Mouse (Mus musculus) olfactory bulb, adult 2 months (tissue): ENCODE results near the gene Gm3383. TPM values are rescaled to one million over a fixed set of nuclear protein-coding genes. Genes with fewer than 3 reads are reported as not detected.
"Not testable (repeated sequence)": the region's sequence is repeated elsewhere in the genome, so short reads cannot be mapped to it uniquely, and the experiment has no call there.

Experiments used
- H3K27ac ChIP-seq: fragments of 200-500 bp; 2 replicates; pipeline ENCODE4 v1.5.1; 2012; ENCODE audit warnings: low read depth, low read length; ENCODE audit not compliant: insufficient read depth
- H3K4me1 ChIP-seq: fragments of 200-500 bp; 2 replicates; pipeline ENCODE4 v1.6.1; 2012; ENCODE audit warnings: low read length; ENCODE audit not compliant: control insufficient read depth, insufficient read depth
- H3K4me3 ChIP-seq: fragments of 200-500 bp; 2 replicates; pipeline ENCODE4 v1.5.1; 2012; ENCODE audit warnings: mild to moderate bottlenecking, low read depth, low read length, moderate library complexity; ENCODE audit not compliant: insufficient read depth
- WGBS: fragments of 180-500 bp; shearing (Covaris S2); methylation state at CpG from one replicate; pipeline ENCODE4 v1.1.7; 2018; 5-methylcytosine and 5-hydroxymethylcytosine counted together
- polyA plus RNA-seq: library from polyadenylated mRNA; stranded (reverse); fragments of >200 nt; gene quantifications from 2 replicates; pipeline ENCODE4 v1.2.4, GENCODE M21; 2012; ENCODE audit warnings: low replicate concordance; ENCODE audit not compliant: missing spikeins, insufficient read depth, insufficient read length

Gm3383 gene
- polyA plus RNA-seq = not detected in 2 replicates

DNA sequence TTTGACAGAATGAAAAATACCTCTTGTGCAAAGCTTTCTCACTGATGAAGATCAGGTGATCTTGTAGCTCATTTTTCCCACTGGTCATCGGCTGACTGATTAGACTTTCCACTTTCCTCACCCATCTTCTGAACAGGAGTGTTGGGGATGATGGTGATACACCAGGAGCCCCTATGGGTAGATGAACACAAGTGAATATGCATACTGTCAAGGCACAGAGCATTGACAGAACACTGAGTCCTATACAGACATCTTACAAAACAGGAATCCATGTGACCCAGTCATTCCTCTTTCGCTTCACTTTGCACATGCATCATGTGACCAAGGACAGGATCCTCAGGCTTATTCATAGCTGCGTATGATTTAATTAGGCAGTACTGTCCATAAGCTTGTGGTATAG is at the start of gene Gm3383:
Gene Gm3383, minus strand, starts transcription at position 101 of the 400 bp plus-strand sequence.
- not testable (repeated sequence) for H3K4me3 ChIP-seq, H3K4me1 ChIP-seq, H3K27ac ChIP-seq
- WGBS = no CpG with 5 or more reads among the region's 3 CpGs

DNA sequence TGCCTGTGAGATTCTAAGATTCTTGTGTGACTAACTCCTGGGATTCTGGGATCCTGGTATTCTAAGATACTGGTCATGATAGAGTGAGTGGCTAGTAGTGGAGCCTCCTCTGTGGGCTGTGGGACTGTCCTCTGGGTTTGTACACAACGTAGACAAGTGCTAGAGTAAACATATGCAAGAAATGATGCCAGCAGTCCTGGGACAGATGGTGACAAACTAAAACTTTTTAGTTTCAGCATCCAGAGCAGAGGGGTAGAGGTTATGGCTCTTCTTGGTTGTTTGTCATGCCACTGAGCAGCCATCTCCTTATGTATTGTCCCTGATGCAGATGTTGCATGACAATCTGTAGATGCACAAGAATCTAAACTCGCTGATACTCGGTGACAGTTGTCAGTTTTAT is 48.1 kb upstream of the Gm3383 start:
- WGBS = 84% methylated on average over 3 of the region's 3 CpGs
- not testable (repeated sequence) for H3K27ac ChIP-seq, H3K4me3 ChIP-seq, H3K4me1 ChIP-seq

DNA sequence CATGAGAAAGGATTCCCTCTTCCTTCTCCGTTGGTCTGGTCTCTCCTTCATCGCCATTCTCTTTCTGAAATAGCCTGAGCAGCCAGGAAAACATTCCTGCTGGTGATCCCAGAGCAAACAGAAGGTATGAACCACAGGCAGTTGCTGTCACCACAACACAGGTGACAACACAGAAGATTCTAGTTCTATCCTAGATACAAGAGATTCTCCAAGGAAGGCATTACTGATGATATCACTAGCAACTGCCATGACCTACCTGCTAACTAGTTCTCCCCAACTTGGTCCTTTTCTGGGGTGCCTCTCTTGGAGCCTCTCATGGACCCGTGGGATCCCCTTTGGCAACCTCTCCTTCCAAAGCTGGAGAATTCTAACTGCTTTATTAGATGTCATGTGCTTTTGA is 22.4 kb upstream of the Gm3383 start, which contains the start of gene Gm3424:
Gene Gm3424, minus strand, starts transcription at position 101 of the 400 bp plus-strand sequence.
- not testable (repeated sequence) for H3K4me3 ChIP-seq, H3K27ac ChIP-seq, H3K4me1 ChIP-seq
- WGBS = no CpG with 5 or more reads among the region's 3 CpGs

DNA sequence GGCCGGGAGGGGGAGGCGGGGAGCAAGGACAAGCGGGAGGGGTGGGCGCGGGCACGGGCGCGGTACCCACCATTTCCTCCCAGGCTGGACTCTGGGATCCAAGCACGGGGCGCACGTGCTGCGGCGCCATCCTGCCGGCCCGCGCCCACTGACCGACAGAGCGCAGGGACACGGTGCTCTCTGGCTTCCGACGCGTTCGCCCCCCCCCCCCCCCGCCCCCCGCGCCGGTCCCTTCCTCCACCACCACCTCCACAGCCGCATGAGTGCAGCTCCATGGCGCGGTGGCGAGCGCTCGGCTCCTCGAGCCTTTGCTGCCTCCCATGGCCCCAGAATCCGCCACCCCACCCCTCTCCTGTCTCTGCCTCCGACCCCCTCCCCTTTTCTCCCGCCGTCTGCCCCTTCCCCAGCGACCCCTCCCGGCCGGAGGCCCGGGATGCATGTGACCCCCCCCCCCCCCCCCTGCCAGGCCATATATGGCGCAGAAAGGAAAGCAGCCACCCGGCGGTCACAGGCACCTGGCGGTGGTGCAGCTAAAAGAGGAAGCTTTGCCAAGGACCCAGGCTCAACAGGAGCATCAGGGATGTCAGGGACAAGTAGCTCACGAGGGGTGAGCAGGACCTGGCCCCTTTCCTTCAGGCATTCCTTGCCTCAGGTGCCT is 5.0 kb upstream of the Gm3383 start:
- WGBS = no CpG with 5 or more reads among the region's 47 CpGs
- H3K27ac ChIP-seq, H3K4me1 ChIP-seq, H3K4me3 ChIP-seq: not testable (repeated sequence)

GRCm38 (mm10) chr14:5741477-5741876 is 66.3 kb downstream of the Gm3383 start, which contains the start of gene Gm3373:
Gene Gm3373 (minus strand): TSS chr14:5741577.
- not testable (repeated sequence) for H3K27ac ChIP-seq, H3K4me3 ChIP-seq, H3K4me1 ChIP-seq
- no CpG with 5 or more reads among the region's 37 CpGs for WGBS

- not testable (repeated sequence) for H3K27ac ChIP-seq, H3K4me1 ChIP-seq, H3K4me3 ChIP-seq
- WGBS = no CpG with 5 or more reads among the region's 2 CpGs
These were observed 120.4 kb downstream of the Gm3383 start, which contains the start of gene Gm9603 for GRCm38 (mm10) chr14:5687357-5687756. Gene Gm9603 (minus strand): TSS chr14:5687457.

- no CpG with 5 or more reads among the region's 1 CpGs for WGBS
- not testable (repeated sequence) for H3K4me1 ChIP-seq, H3K4me3 ChIP-seq, H3K27ac ChIP-seq
These were observed 174.9 kb downstream of the Gm3383 start, which contains the start of gene Gm8265 for GRCm38 (mm10) chr14:5632928-5633327. Gene Gm8265 (minus strand): TSS chr14:5633028.

Other genes starting within 250 kb of the Gm3383 start
- not detected in 2 replicates for gene Gm8265, start 175.0 kb downstream of the Gm3383 start, polyA plus RNA-seq
- not detected in 2 replicates for gene Gm9603, start 120.5 kb downstream of the Gm3383 start, polyA plus RNA-seq
- gene Gm3373, start 66.4 kb downstream of the Gm3383 start, polyA plus RNA-seq = not detected in 2 replicates
- not detected in 2 replicates for gene Gm3424, start 22.3 kb upstream of the Gm3383 start, polyA plus RNA-seq
- gene Gm8237, start 72.4 kb upstream of the Gm3383 start, polyA plus RNA-seq = not detected in 2 replicates
- not detected in 2 replicates for gene Gm3248, start 153.8 kb upstream of the Gm3383 start, polyA plus RNA-seq
- not detected in 2 replicates for gene Gm3453, start 171.2 kb upstream of the Gm3383 start, polyA plus RNA-seq